Mouse (Mus musculus) small intestine, adult 2 months (tissue): ENCODE data around the gene Abca16.

Experiments
- CTCF ChIP-seq: fragments of 200-500 bp; IDR thresholded peaks from 2 replicates; pipeline ENCODE4 v1.5.1; 2012; ENCODE audit warnings: low read depth, mild to moderate bottlenecking, control low read depth, inconsistent platforms, low read length, moderate library complexity, mixed read lengths; ENCODE audit not compliant: insufficient replicate concordance, insufficient read length; ENCODE audit errors: extremely low read depth
- POLR2A ChIP-seq: fragments of 200-500 bp; IDR thresholded peaks from 2 replicates; pipeline ENCODE4 v1.6.1; 2012; ENCODE audit warnings: low read depth, mild to moderate bottlenecking, control low read depth, inconsistent platforms, low read length, moderate library complexity

DNA sequence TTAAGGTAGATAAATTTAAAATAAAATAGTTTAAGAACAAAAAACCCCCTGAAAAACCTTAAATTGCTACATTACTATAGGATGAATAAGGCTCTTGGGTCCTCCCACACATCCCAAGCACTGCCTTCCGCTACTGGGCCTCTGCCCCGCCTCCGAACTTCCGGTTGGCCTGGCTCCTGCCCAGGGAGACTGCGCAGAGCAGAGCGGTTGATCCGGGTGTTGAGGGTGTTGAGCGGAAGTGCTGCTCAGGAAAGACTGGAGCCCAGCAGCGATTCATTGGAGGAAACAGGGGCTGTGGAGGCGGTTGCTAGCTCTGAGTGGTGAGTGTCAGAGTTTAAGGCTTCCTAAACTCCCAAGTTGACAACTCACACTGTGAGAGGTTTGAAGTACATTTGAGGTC lies at the start of gene Abca16:
- no peak for TF ChIP-seq POLR2A
- TF ChIP-seq CTCF: no peak
